Mouse (Mus musculus) MN1 (cell line): Measurements from ENCODE around the gene Olfr24.
"Not testable (repeated sequence)": the region's sequence is repeated elsewhere in the genome, so short reads cannot be mapped to it uniquely, and the experiment has no call there.

Source experiments
- DNase-seq: peaks from one replicate; pipeline ENCODE4 v3.0.0-alpha.2; 2016; ENCODE audit warnings: low spot score

Olfr24 gene

GRCm38 (mm10) chr9:18763896-18764295 lies at the start of gene Olfr24:
Gene Olfr24, minus strand, starts transcription at chr9:18763996.
- no peak for DNase-seq

GRCm38 (mm10) chr9:18785316-18785715 lies 21.5 kb upstream of the Olfr24 start:
- no peak for DNase-seq

- DNase-seq = no peak
Observed at GRCm38 (mm10) chr9:18779476-18779875, 15.7 kb upstream of the Olfr24 start.

GRCm38 (mm10) chr9:18778981-18779380 lies 15.2 kb upstream of the Olfr24 start:
- DNase-seq = no peak

- no peak for DNase-seq
Observed at GRCm38 (mm10) chr9:18755595-18755994, 8.2 kb downstream of the Olfr24 start.

DNA sequence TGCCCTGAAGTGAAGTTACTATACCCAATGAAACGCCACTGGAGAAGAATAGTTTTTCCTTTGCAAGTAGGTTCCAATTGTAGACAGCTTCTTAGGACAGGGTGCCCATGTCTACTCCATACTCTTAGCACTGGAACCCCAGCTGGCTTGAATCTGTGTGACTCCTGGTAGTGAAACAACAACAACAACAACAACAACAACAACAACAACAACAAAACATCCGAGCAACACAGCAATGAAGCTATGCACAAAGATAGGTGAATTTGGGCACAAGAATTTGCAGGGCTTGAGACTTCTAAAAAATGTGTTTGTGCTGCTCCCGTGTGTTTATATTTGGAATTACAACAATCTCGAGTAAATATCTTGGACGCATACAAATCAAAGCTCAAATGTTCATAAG lies 19.2 kb downstream of the Olfr24 start:
- no peak for DNase-seq

DNA sequence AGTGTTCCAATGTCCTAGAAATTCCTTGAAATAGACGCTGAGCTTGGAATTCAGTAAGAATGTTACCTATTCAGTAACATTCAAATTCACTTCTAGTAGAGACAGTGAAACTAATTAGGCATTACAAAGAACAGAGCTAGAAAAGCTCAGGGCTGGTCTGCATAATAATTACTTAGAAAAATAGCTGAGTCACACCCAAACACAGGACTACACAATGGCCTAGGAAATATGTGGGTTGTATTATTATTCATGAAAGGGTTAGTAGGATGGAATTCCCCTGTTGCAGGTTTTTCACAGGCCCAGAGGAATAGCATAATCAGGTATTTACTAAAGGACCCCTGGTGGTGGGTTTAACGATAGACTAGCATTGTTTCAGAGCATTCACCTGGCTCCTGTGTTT lies 29.6 kb downstream of the Olfr24 start:
- not testable (repeated sequence) for DNase-seq

DNA sequence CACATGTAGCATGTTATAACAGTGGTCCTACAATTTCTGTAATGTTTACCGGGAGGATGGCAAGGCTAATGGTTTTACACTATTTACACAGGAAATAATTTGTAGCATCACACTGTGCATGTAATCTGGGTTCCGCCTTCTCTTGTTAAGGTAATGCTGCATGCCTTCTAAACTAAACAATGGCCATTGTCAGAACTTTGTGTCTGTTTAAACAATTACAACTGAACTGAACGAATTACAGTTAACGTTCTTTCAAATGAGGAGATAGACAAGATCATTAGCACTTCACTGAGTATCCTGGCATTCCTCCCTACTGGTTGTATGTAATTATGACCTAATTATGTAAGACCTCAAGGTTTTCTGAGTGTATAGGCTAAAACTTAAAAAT lies 41.1 kb downstream of the Olfr24 start:
- no peak for DNase-seq

DNA sequence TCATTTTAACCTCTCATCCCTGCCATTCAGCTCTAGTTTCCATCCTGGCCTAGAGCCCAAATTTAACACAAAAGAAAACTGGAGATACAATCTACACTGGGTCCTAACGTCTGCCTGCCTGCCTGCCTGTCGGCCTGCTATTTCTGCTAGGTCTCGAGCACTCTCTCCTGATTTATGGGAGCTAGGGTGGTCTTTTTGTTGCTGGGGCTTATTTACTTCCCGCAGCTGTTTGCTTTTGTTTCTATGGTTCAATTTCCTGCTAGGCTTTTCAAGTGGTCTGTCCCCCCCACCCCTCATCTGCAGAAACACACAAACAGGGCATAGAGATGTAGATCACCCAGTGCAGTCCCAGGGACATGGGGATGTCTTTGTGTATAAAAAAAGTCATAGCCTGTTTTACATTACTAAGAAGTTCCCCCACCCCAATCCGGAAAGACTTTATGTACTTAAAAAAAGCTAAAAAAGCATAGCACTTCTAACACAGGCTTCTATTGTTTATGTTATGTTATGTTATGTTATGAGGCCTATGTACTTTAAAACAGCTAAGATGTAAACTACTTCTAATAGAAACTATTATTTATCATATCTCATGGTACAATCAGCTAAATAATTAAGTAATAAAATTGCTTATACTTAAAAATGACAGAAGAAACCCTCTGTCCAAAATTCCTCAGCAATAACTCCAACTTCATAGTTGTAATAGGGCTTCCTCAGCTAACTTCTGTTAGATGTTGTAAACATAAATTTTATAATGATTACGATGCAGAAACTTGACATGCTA lies 41.7 kb downstream of the Olfr24 start:
- DNase-seq = no peak

DNA sequence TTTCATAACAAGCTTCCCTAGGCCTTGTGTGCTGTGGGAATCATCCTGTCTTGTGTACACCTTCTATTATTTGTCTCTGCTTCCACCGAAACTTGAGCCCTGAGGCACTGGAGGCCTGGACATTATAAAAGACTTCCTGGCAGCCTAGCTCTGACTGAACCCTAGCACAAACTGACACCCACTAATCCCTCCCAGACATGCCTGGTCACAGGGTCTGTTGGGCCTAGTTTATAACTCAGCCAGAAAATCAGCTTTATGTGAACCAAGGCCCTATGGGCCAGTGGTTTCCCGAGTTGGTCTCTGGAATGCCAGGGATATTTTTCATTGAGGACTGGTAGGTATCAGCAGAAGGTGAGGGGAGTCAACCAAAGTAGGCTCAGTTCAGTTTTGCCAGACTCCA lies 42.8 kb downstream of the Olfr24 start:
- DNase-seq = no peak

DNA sequence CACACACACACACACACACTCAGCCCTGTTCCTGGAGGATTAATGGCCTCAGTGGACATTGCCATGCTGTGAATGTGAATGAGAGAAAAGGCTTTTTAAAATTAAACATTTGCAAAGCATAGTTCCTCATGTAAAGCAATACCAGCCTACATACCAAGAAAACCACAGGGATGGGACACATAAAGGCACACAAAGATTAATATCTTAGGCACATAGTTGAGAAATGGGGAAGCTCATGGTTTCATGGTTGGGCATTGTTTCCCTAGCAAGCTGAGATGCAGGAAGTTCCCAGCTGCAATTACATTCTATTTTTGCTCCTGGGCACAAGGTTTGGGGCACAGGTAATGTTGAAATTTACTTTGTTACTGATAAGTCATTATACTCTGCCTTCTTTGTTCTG lies 58.2 kb downstream of the Olfr24 start:
- DNase-seq = no peak
